Mouse (Mus musculus) myocyte (in vitro differentiated cells): ENCODE measurements around the gene Tdrkh.

Experiments used
- MYOD1 ChIP-seq, 3 experiments: IDR thresholded peaks; one replicate each; pipeline ENCODE4 v1.6.1; 2011; ENCODE audit warnings: control low read depth in 2 of 3, low read depth in 2 of 3, mild to moderate bottlenecking in 2 of 3, moderate library complexity in 1 of 3; ENCODE audit not compliant: insufficient read length in 2 of 3, control insufficient read depth in 1 of 3
- POLR2A ChIP-seq: IDR thresholded peaks from one replicate; pipeline ENCODE4 v1.6.1; 2011; ENCODE audit warnings: low read depth, mild to moderate bottlenecking, control low read depth, moderate library complexity; ENCODE audit not compliant: insufficient read length
- USF1 ChIP-seq: IDR thresholded peaks from one replicate; pipeline ENCODE4 v1.6.1; 2011; ENCODE audit warnings: low read depth, mild to moderate bottlenecking, control low read depth, moderate library complexity

DNA sequence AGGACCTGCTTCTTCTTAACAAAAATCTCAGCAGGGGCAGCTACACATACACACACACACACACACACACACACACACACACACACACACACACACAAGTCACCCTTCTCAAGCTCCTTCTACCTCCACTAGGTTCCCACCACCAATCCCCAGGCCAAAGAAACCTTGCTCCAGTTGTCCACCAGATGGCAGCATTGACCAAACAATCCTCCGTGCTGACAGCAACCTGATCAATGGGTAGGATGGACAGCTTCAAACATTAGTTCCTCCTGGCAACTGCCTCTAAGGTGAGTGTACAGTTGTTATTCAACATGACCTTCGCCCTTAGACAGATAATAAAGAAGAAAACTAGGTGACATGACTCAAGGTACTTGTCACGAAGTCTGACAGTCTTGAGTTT is 46.3 kb upstream of the Tdrkh start:
- no peak for TF ChIP-seq POLR2A
- no peak for TF ChIP-seq USF1
- TF ChIP-seq MYOD1 (IDR thresholded peaks at IDR 0.05; ENCODE audit: control insufficient read depth in 1 of 3, insufficient read length in 2 of 3, low read depth in 2 of 3), result no peak
